ENCODE assay signal across 9 mouse cellular contexts in the genomic region with DNA sequence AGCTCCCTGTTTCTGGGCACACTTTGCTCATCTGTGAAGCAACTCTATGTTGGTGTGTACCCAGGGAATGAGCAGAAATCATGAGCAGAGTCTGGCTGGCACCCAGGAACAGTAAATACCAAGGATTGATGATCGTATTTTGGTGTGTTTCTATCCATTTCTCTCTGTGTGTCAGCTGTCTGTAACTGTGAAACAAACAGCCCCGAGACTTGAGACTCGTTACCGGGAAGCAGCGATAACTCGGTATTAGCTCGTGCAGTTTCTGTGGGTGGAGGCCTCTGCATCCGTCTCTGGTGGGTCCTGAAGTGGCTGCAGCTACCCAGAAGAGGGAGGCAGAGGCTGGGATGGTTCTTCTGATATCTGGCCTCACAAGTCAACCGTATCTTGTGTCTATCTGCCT.
DNase-seq lines count a peak whose midpoint lies in the region; ATAC-seq lines count a peak whose summit lies in the region.
"Had no signal": no experiment of that assay in that cellular context is flagged by ENCODE, and none has a peak within 500 bp of the region (broad histone marks: within the 10 kb centered on the region; RNA-seq: fewer than 3 reads in every experiment).

No protein-coding gene starts in this region.

- peaks cover 37% of the 10 kb centered on the region for H3K4me1 ChIP-seq in heart, embryonic 12.5 days (replicated peaks)
- peaks cover 87% of the 10 kb centered on the region for H3K4me1 ChIP-seq in hindbrain, embryonic 10.5 days (replicated peaks)
- H3K4me1 ChIP-seq in limb, embryonic 15.5 days, result peaks cover 43% of the 10 kb centered on the region

- WGBS in heart, embryonic 12.5 days, result 53% methylated on average over 9 of the region's 9 CpGs
- 38% methylated on average over 9 of the region's 9 CpGs for WGBS in hindbrain, embryonic 10.5 days
- 24% methylated on average over 9 of the region's 9 CpGs for WGBS in limb, embryonic 15.5 days

- no peaks in the 10 kb centered on the region for H3K9me3 ChIP-seq in heart, embryonic 12.5 days (replicated peaks)
- no peaks in the 10 kb centered on the region for H3K9me3 ChIP-seq in hindbrain, embryonic 10.5 days
- H3K9me3 ChIP-seq in limb, embryonic 15.5 days, result no peaks in the 10 kb centered on the region

- no peak for ATAC-seq in heart, embryonic 12.5 days (ENCODE audit: insufficient number of reproducible peaks, low FRiP score)
- ATAC-seq in limb, embryonic 15.5 days (ENCODE audit: insufficient number of reproducible peaks, low FRiP score, low TSS enrichment, low read depth), result no peak

- H3K27me3 ChIP-seq in heart, embryonic 12.5 days (replicated peaks), result peaks cover 68% of the 10 kb centered on the region
- H3K27me3 ChIP-seq in hindbrain, embryonic 10.5 days (ENCODE audit: insufficient read depth, poor library complexity, severe bottlenecking), result peaks cover 4% of the 10 kb centered on the region
- 0 out of 2 replicates have a peak, but pooled peaks cover under 1% of the 10 kb centered on the region for H3K27me3 ChIP-seq in limb, embryonic 15.5 days

- no peak overlapping the region for H3K9ac ChIP-seq in heart, embryonic 12.5 days
- no peak overlapping the region for H3K9ac ChIP-seq in limb, embryonic 15.5 days

- H3K4me2 ChIP-seq in heart, embryonic 12.5 days, result peak overlapping the region; percentile 65
- peak overlapping the region; percentile 59; the same call in 1 of the 2 replicates for H3K4me2 ChIP-seq in limb, embryonic 15.5 days

- no peak for DNase-seq in heart, adult 8-10 months (ENCODE audit: low spot score)
- peak; percentile 12 for DNase-seq in adipocyte (ENCODE audit: low spot score)
- DNase-seq in hindbrain, embryonic 10.5 days (ENCODE audit: low spot score), result no peak
- DNase-seq in embryo, embryonic 11 days, result no peak
- no peak for DNase-seq in lung, adult 18-20 months
- DNase-seq in cerebellum, postnatal 36 days, result no peak

- no peaks in the 10 kb centered on the region for H3K36me3 ChIP-seq in heart, embryonic 12.5 days
- H3K36me3 ChIP-seq in hindbrain, embryonic 10.5 days, result peaks cover 23% of the 10 kb centered on the region
- no peaks in the 10 kb centered on the region for H3K36me3 ChIP-seq in limb, embryonic 15.5 days

- H3K27ac ChIP-seq in heart, embryonic 12.5 days (ENCODE audit: poor library complexity, severe bottlenecking), result no peak overlapping the region
- H3K27ac ChIP-seq in hindbrain, embryonic 10.5 days, result peak overlapping the region; percentile 91
- H3K27ac ChIP-seq in limb, embryonic 15.5 days, result peak overlapping the region; percentile 17; the same call in 1 of the 2 replicates

- no peak overlapping the region for H3K4me3 ChIP-seq in heart, embryonic 12.5 days
- H3K4me3 ChIP-seq in hindbrain, embryonic 10.5 days, result peak overlapping the region; percentile 44
- peak overlapping the region; percentile 28; the same call in 1 of the 2 replicates for H3K4me3 ChIP-seq in limb, embryonic 15.5 days
- H3K4me3 ChIP-seq: erythroblast, embryonic 14.5 days had no signal
